Mouse (Mus musculus) retina, postnatal 7 days (tissue): ENCODE measurements around the gene Fars2.
"Not testable (repeated sequence)": the region's sequence is repeated elsewhere in the genome, so short reads cannot be mapped to it uniquely, and the experiment has no call there.

Experiments used
- DNase-seq: peaks from one replicate; pipeline ENCODE4 v3.0.0-alpha.2; 2012; ENCODE audit warnings: low read depth, low spot score

Fars2 gene

GRCm38 (mm10) chr13:36460473-36460872 is 343.3 kb downstream of the Fars2 start:
- no peak for DNase-seq

- no peak for DNase-seq
Measured at GRCm38 (mm10) chr13:36463669-36464068, 346.5 kb downstream of the Fars2 start.

GRCm38 (mm10) chr13:36466076-36466475 is 348.9 kb downstream of the Fars2 start:
- not testable (repeated sequence) for DNase-seq

- DNase-seq, result no peak
Measured at GRCm38 (mm10) chr13:36466515-36466921, 349.3 kb downstream of the Fars2 start.

- DNase-seq, result no peak
Measured at GRCm38 (mm10) chr13:36467849-36468248, 350.6 kb downstream of the Fars2 start.

GRCm38 (mm10) chr13:36468963-36469362 is 351.8 kb downstream of the Fars2 start:
- no peak for DNase-seq

- no peak for DNase-seq
Measured at GRCm38 (mm10) chr13:36469412-36470125, 352.4 kb downstream of the Fars2 start.

- DNase-seq, result no peak
Measured at GRCm38 (mm10) chr13:36477648-36478047, 360.4 kb downstream of the Fars2 start.

- DNase-seq, result no peak
Measured at GRCm38 (mm10) chr13:36478243-36478642, 361.0 kb downstream of the Fars2 start.

GRCm38 (mm10) chr13:36480101-36480500 is 362.9 kb downstream of the Fars2 start:
- DNase-seq, result no peak

GRCm38 (mm10) chr13:36484391-36484790 is 367.2 kb downstream of the Fars2 start:
- no peak for DNase-seq

- DNase-seq, result no peak
Measured at GRCm38 (mm10) chr13:36486756-36487155, 369.5 kb downstream of the Fars2 start.

- DNase-seq, result no peak
Measured at GRCm38 (mm10) chr13:36489365-36489764, 372.2 kb downstream of the Fars2 start.

- no peak for DNase-seq
Measured at GRCm38 (mm10) chr13:36490612-36491011, 373.4 kb downstream of the Fars2 start.

- no peak for DNase-seq
Measured at GRCm38 (mm10) chr13:36492397-36492796, 375.2 kb downstream of the Fars2 start.

- no peak for DNase-seq
Measured at GRCm38 (mm10) chr13:36493294-36493693, 376.1 kb downstream of the Fars2 start.

GRCm38 (mm10) chr13:36493762-36494161 is 376.6 kb downstream of the Fars2 start:
- no peak for DNase-seq

GRCm38 (mm10) chr13:36495980-36496379 is 378.8 kb downstream of the Fars2 start:
- no peak for DNase-seq

GRCm38 (mm10) chr13:36497346-36497745 is 380.1 kb downstream of the Fars2 start:
- no peak for DNase-seq

- no peak for DNase-seq
Measured at GRCm38 (mm10) chr13:36500370-36500905, 383.2 kb downstream of the Fars2 start.

- DNase-seq, result no peak
Measured at GRCm38 (mm10) chr13:36503551-36503950, 386.3 kb downstream of the Fars2 start.

GRCm38 (mm10) chr13:36503991-36504390 is 386.8 kb downstream of the Fars2 start:
- DNase-seq, result no peak

- no peak for DNase-seq
Measured at GRCm38 (mm10) chr13:36505730-36506129, 388.5 kb downstream of the Fars2 start.
